Mouse (Mus musculus): ENCODE results near the gene Lrp5. TPM values are rescaled to one million over a fixed set of nuclear protein-coding genes. Genes with fewer than 3 reads are reported as not detected.
"Not testable (repeated sequence)": the region's sequence is repeated elsewhere in the genome, so short reads cannot be mapped to it uniquely, and the experiment has no call there.

Lrp5 gene
- polyA plus RNA-seq, 1 experiment from 2014 or later: 2.3 TPM

- H3K27ac ChIP-seq (replicated peaks): no peak overlapping the region
- no peaks in the 10 kb centered on the region for H3K27me3 ChIP-seq
- no peak overlapping the region for H3K4me3 ChIP-seq
- H3K4me1 ChIP-seq: no peaks in the 10 kb centered on the region
- no peaks in the 10 kb centered on the region for H3K9me3 ChIP-seq
- H3K9ac ChIP-seq (replicated peaks): no peak overlapping the region
- H3K36me3 ChIP-seq: 0 out of 2 replicates have a peak, but pooled peaks cover 10% of the 10 kb centered on the region
- no peak overlapping the region for H3K4me2 ChIP-seq (replicated peaks)
- WGBS: 92% methylated on average over 5 of the region's 5 CpGs
- no peak for ATAC-seq (replicated peaks)
These were observed 96.8 kb downstream of the Lrp5 start for GRCm38 (mm10) chr19:3589547-3589946.

GRCm38 (mm10) chr19:3587729-3588128 is 98.6 kb downstream of the Lrp5 start:
- not testable (repeated sequence) for H3K4me3 ChIP-seq; H3K27ac ChIP-seq (replicated peaks); ATAC-seq (replicated peaks); H3K9ac ChIP-seq (replicated peaks); H3K27me3 ChIP-seq; H3K9me3 ChIP-seq; H3K4me1 ChIP-seq; H3K36me3 ChIP-seq; H3K4me2 ChIP-seq (replicated peaks)
- WGBS: 94% methylated on average over 5 of the region's 5 CpGs

GRCm38 (mm10) chr19:3586540-3586939 is 99.8 kb downstream of the Lrp5 start:
- ATAC-seq (replicated peaks): no peak
- Histone ChIP-seq H3K4me1 (no peaks in the 10 kb centered on the region), H3K36me3 (0 out of 2 replicates have a peak, but pooled peaks cover 3% of the 10 kb centered on the region), H3K4me3 (no peak overlapping the region), H3K9me3 (no peaks in the 10 kb centered on the region), H3K27me3 (no peaks in the 10 kb centered on the region), H3K27ac (replicated peaks) (no peak overlapping the region), H3K9ac (replicated peaks) (no peak overlapping the region), H3K4me2 (replicated peaks) (no peak overlapping the region)
- 38% methylated on average over 1 of the region's 1 CpGs for WGBS

- H3K9me3 ChIP-seq: no peaks in the 10 kb centered on the region
- H3K4me2 ChIP-seq (replicated peaks): no peak overlapping the region
- H3K27me3 ChIP-seq: no peaks in the 10 kb centered on the region
- H3K9ac ChIP-seq (replicated peaks): no peak overlapping the region
- no peak for ATAC-seq (replicated peaks)
- 0 out of 2 replicates have a peak, but pooled peaks cover 3% of the 10 kb centered on the region for H3K36me3 ChIP-seq
- H3K4me3 ChIP-seq: no peak overlapping the region
- 97% methylated on average over 9 of the region's 9 CpGs for WGBS
- H3K27ac ChIP-seq (replicated peaks): no peak overlapping the region
- H3K4me1 ChIP-seq: no peaks in the 10 kb centered on the region
These were observed 100.3 kb downstream of the Lrp5 start for GRCm38 (mm10) chr19:3586026-3586425.

- Histone ChIP-seq H3K4me3 (no peak overlapping the region), H3K9ac (replicated peaks) (no peak overlapping the region), H3K9me3 (no peaks in the 10 kb centered on the region), H3K27ac (replicated peaks) (no peak overlapping the region), H3K27me3 (no peaks in the 10 kb centered on the region), H3K36me3 (no peaks in the 10 kb centered on the region), H3K4me1 (peaks cover 5% of the 10 kb centered on the region), H3K4me2 (replicated peaks) (no peak overlapping the region)
- no peak for ATAC-seq (replicated peaks)
- WGBS: 24% methylated on average over 7 of the region's 7 CpGs
These were observed 105.0 kb downstream of the Lrp5 start for GRCm38 (mm10) chr19:3581326-3581725.

GRCm38 (mm10) chr19:3577911-3578290 is 108.5 kb downstream of the Lrp5 start:
- no peak overlapping the region for H3K27ac ChIP-seq (replicated peaks)
- peaks cover 24% of the 10 kb centered on the region for H3K4me1 ChIP-seq
- H3K27me3 ChIP-seq: no peaks in the 10 kb centered on the region
- no peaks in the 10 kb centered on the region for H3K36me3 ChIP-seq
- H3K9ac ChIP-seq (replicated peaks): no peak overlapping the region
- no peak overlapping the region for H3K4me2 ChIP-seq (replicated peaks)
- no peaks in the 10 kb centered on the region for H3K9me3 ChIP-seq
- no peak overlapping the region for H3K4me3 ChIP-seq
- no peak for ATAC-seq (replicated peaks)

- WGBS: 90% methylated on average over 4 of the region's 4 CpGs
- peaks cover 25% of the 10 kb centered on the region for H3K4me1 ChIP-seq
- no peak overlapping the region for H3K9ac ChIP-seq (replicated peaks)
- H3K36me3 ChIP-seq: no peaks in the 10 kb centered on the region
- H3K27ac ChIP-seq (replicated peaks): no peak overlapping the region
- no peaks in the 10 kb centered on the region for H3K27me3 ChIP-seq
- ATAC-seq (replicated peaks): no peak
- no peak overlapping the region for H3K4me2 ChIP-seq (replicated peaks)
- no peak overlapping the region for H3K4me3 ChIP-seq
- H3K9me3 ChIP-seq: no peaks in the 10 kb centered on the region
These were observed 109.0 kb downstream of the Lrp5 start for GRCm38 (mm10) chr19:3577265-3577910.

- Histone ChIP-seq H3K4me3 (peak overlapping the region; percentile 62), H3K9ac (replicated peaks) (peak overlapping the region; percentile 32; the same call in 1 of the 2 replicates), H3K27me3 (no peaks in the 10 kb centered on the region), H3K27ac (replicated peaks) (peak overlapping the region; percentile 97), H3K4me1 (peaks cover 25% of the 10 kb centered on the region), H3K4me2 (replicated peaks) (peak overlapping the region; percentile 40), H3K9me3 (no peaks in the 10 kb centered on the region), H3K36me3 (no peaks in the 10 kb centered on the region)
- WGBS: 72% methylated on average over 5 of the region's 5 CpGs
- ATAC-seq (replicated peaks): peak; percentile 5; the same call in 1 of the 2 replicates
These were observed 109.7 kb downstream of the Lrp5 start for GRCm38 (mm10) chr19:3576451-3577264.

- H3K27ac ChIP-seq (replicated peaks): peak within 1 kb of the TSS; percentile 97
- peak; percentile 96 for ATAC-seq (replicated peaks)
- peak within 1 kb of the TSS; percentile 73 for H3K4me2 ChIP-seq (replicated peaks)
- H3K9me3 ChIP-seq: no peaks in the 10 kb centered on the region
- no peaks in the 10 kb centered on the region for H3K27me3 ChIP-seq
- H3K4me3 ChIP-seq: peak within 1 kb of the TSS; percentile 62
- H3K9ac ChIP-seq (replicated peaks): peak within 1 kb of the TSS; percentile 79
- under 1% methylated on average over 50 of the region's 51 CpGs for WGBS
- H3K4me1 ChIP-seq: peaks cover 30% of the 10 kb centered on the region
- H3K36me3 ChIP-seq: no peaks in the 10 kb centered on the region
These were observed 110.6 kb downstream of the Lrp5 start, which contains the start of gene Ppp6r3 for GRCm38 (mm10) chr19:3575632-3576384. Ppp6r3 (minus strand) TSS chr19:3575749.

GRCm38 (mm10) chr19:3575276-3575631 is 111.1 kb downstream of the Lrp5 start:
- peaks cover 31% of the 10 kb centered on the region for H3K4me1 ChIP-seq

GRCm38 (mm10) chr19:3574593-3575094 is 111.7 kb downstream of the Lrp5 start:
- Histone ChIP-seq H3K9me3 (no peaks in the 10 kb centered on the region), H3K9ac (replicated peaks) (peak overlapping the region; percentile 79), H3K4me1 (peaks cover 32% of the 10 kb centered on the region), H3K4me3 (peak overlapping the region; percentile 62), H3K27ac (replicated peaks) (peak overlapping the region; percentile 97), H3K36me3 (no peaks in the 10 kb centered on the region), H3K4me2 (replicated peaks) (peak overlapping the region; percentile 73), H3K27me3 (no peaks in the 10 kb centered on the region)
- no peak for ATAC-seq (replicated peaks)
- 2% methylated on average over 9 of the region's 9 CpGs for WGBS

More at GRCm38 (mm10) chr19:3575276-3575631, 111.1 kb downstream of the Lrp5 start:
- peak overlapping the region; percentile 79 for H3K9ac ChIP-seq (replicated peaks)
- peak overlapping the region; percentile 73 for H3K4me2 ChIP-seq (replicated peaks)
- peak overlapping the region; percentile 97 for H3K27ac ChIP-seq (replicated peaks)
- H3K9me3 ChIP-seq: no peaks in the 10 kb centered on the region
- peak; percentile 36 for ATAC-seq (replicated peaks)
- H3K36me3 ChIP-seq: no peaks in the 10 kb centered on the region
- WGBS: 0% methylated on average over 42 of the region's 50 CpGs
- no peaks in the 10 kb centered on the region for H3K27me3 ChIP-seq
- peak overlapping the region; percentile 62 for H3K4me3 ChIP-seq

- Histone ChIP-seq H3K27ac (replicated peaks) (no peak overlapping the region), H3K4me3 (no peak overlapping the region), H3K4me2 (replicated peaks) (no peak overlapping the region), H3K27me3 (no peaks in the 10 kb centered on the region), H3K4me1 (peaks cover 21% of the 10 kb centered on the region), H3K36me3 (no peaks in the 10 kb centered on the region), H3K9ac (replicated peaks) (no peak overlapping the region), H3K9me3 (no peaks in the 10 kb centered on the region)
- 82% methylated on average over 3 of the region's 3 CpGs for WGBS
- ATAC-seq (replicated peaks): no peak
These were observed 122.1 kb downstream of the Lrp5 start for GRCm38 (mm10) chr19:3564309-3564708.

Data from forebrain, embryonic 15.5 days (tissue).